9 mouse cellular contexts compared by ENCODE assay signal in the genomic region with DNA sequence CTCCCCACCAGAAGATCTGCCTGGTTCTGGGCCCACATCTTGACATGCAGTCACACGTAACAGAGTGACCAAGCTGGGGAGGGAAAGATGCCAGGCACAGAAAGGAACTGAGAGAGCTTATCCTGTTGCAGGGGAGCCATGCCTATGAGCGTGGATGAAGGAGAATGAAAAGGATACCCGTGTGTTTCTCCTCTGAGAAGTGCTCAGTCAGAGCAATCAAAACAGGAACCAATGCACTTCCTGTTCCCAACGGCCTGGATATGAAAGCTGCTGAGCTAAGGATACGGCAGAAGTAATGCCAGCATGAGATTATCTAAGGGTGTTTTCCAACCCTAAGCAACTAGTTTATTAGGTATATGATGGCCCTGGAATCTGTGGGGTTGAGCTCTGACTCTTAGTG. TPM values are rescaled to one million over a fixed set of nuclear protein-coding genes. Genes with fewer than 3 reads are reported as not detected.
A peak's percentile ranks its signal among the peaks of the same experiment; 100 is the strongest.
DNase-seq lines count a peak whose midpoint lies in the region; ATAC-seq and TF ChIP-seq lines count a peak whose summit lies in the region.
"Had no signal": no experiment of that assay in that cellular context is flagged by ENCODE, and none has a peak within 500 bp of the region (broad histone marks: within the 10 kb centered on the region; RNA-seq: fewer than 3 reads in every experiment).

No protein-coding gene starts in this region.

- peak overlapping the region; percentile 69 for H3K27ac ChIP-seq in kidney, adult 2 months (ENCODE audit: insufficient read depth, low read depth, low read length)
- H3K27ac ChIP-seq in bone marrow, adult 2 months (ENCODE audit: control insufficient read depth, insufficient read depth, low read depth, low read length, poor library complexity): peak overlapping the region; percentile 53
- peak overlapping the region; percentile 76 for H3K27ac ChIP-seq in heart, embryonic 13.5 days (replicated peaks)
- peak overlapping the region; percentile 51 for H3K27ac ChIP-seq in liver, embryonic 16.5 days (ENCODE audit: low read length)
- no peak overlapping the region for H3K27ac ChIP-seq in midbrain, embryonic 13.5 days

- H3K9me3 ChIP-seq in heart, embryonic 13.5 days: no peaks in the 10 kb centered on the region
- H3K9me3 ChIP-seq in liver, embryonic 16.5 days (replicated peaks; ENCODE audit: control insufficient read depth, low read length): no peaks in the 10 kb centered on the region
- H3K9me3 ChIP-seq in midbrain, embryonic 13.5 days: no peaks in the 10 kb centered on the region

- no peak for ATAC-seq in heart, embryonic 13.5 days (ENCODE audit: extremely low read depth, insufficient number of reproducible peaks, low FRiP score, low TSS enrichment)
- peak; percentile 44 for ATAC-seq in liver, embryonic 16.5 days (ENCODE audit: low read depth)
- no peak for ATAC-seq in midbrain, embryonic 13.5 days

- H3K4me3 ChIP-seq in kidney, adult 2 months (ENCODE audit: insufficient read depth, low read depth, low read length): no peak overlapping the region
- H3K4me3 ChIP-seq in bone marrow, adult 2 months (replicated peaks; ENCODE audit: control insufficient read depth, low read depth, low read length): no peak overlapping the region
- H3K4me3 ChIP-seq in heart, embryonic 13.5 days: no peak overlapping the region
- H3K4me3 ChIP-seq in liver, embryonic 16.5 days (ENCODE audit: low read depth, low read length): no peak overlapping the region
- H3K4me3 ChIP-seq in midbrain, embryonic 13.5 days (replicated peaks): no peak overlapping the region

- H3K4me1 ChIP-seq in kidney, adult 2 months (ENCODE audit: control insufficient read depth, insufficient read depth, low read length): peaks cover 2% of the 10 kb centered on the region; the same call in 1 of the 2 replicates
- H3K4me1 ChIP-seq in bone marrow, adult 2 months (ENCODE audit: control insufficient read depth, insufficient read depth, low read length): peaks cover 7% of the 10 kb centered on the region
- H3K4me1 ChIP-seq in heart, embryonic 13.5 days: peaks cover 17% of the 10 kb centered on the region
- H3K4me1 ChIP-seq in liver, embryonic 16.5 days (ENCODE audit: control insufficient read depth, low read depth, low read length): no peaks in the 10 kb centered on the region
- H3K4me1 ChIP-seq in midbrain, embryonic 13.5 days (replicated peaks): no peaks in the 10 kb centered on the region

- peak; percentile 43 for DNase-seq in kidney, adult 2 months
- DNase-seq in kidney, adult 11 months: no peak
- no peak for DNase-seq in urinary bladder, postnatal 4 days (ENCODE audit: low spot score in 2 of 2)
- DNase-seq in cerebellum, adult 8-10 months: no peak
- DNase-seq: adrenal gland, adult 2 months had no signal

- 39% methylated on average over 5 of the region's 5 CpGs for WGBS in kidney, adult 2 months
- 16% methylated on average over 5 of the region's 5 CpGs for WGBS in bone marrow, adult 2 months
- 47% methylated on average over 5 of the region's 5 CpGs for WGBS in heart, embryonic 13.5 days
- WGBS in liver, embryonic 16.5 days (ENCODE audit: insufficient replicate concordance): 32% methylated on average over 5 of the region's 5 CpGs
- WGBS in midbrain, embryonic 13.5 days: 89% methylated on average over 5 of the region's 5 CpGs

- H3K4me2 ChIP-seq in heart, embryonic 13.5 days: no peak overlapping the region
- H3K4me2 ChIP-seq in liver, embryonic 16.5 days (ENCODE audit: low read depth, low read length): no peak overlapping the region
- no peak overlapping the region for H3K4me2 ChIP-seq in midbrain, embryonic 13.5 days (replicated peaks)

- TF ChIP-seq CTCF in kidney, adult 2 months (conservative IDR thresholded peaks at IDR 0.05; ENCODE audit: insufficient read depth, insufficient read length, low read depth, low read length): no peak
- TF ChIP-seq CTCF in bone marrow, adult 2 months (IDR thresholded peaks at IDR 0.05; ENCODE audit: control insufficient read depth, insufficient read depth, low read length): no peak

- TF ChIP-seq POLR2A in kidney, adult 2 months (IDR thresholded peaks at IDR 0.05; ENCODE audit: low read depth, low read length): no peak
- TF ChIP-seq POLR2A in bone marrow, adult 2 months (IDR thresholded peaks at IDR 0.05; ENCODE audit: borderline replicate concordance, control insufficient read depth, low read depth, low read length): no peak

- H3K9ac ChIP-seq in heart, embryonic 13.5 days: no peak overlapping the region; the same call in 1 of the 2 replicates
- H3K9ac ChIP-seq in liver, embryonic 16.5 days (ENCODE audit: low read depth, low read length): no peak overlapping the region
- no peak overlapping the region for H3K9ac ChIP-seq in midbrain, embryonic 13.5 days (replicated peaks)

- peaks cover 5% of the 10 kb centered on the region for H3K36me3 ChIP-seq in kidney, adult 2 months (ENCODE audit: control insufficient read depth, insufficient read depth, low read length)
- H3K36me3 ChIP-seq in heart, embryonic 13.5 days: peaks cover 75% of the 10 kb centered on the region
- H3K36me3 ChIP-seq in liver, embryonic 16.5 days (ENCODE audit: control insufficient read depth, insufficient read depth): peaks cover 69% of the 10 kb centered on the region
- H3K36me3 ChIP-seq in midbrain, embryonic 13.5 days: peaks cover 26% of the 10 kb centered on the region

- no peaks in the 10 kb centered on the region for H3K27me3 ChIP-seq in kidney, adult 2 months (replicated peaks; ENCODE audit: control insufficient read depth, insufficient read depth, low read length)
- H3K27me3 ChIP-seq in heart, embryonic 13.5 days (replicated peaks): no peaks in the 10 kb centered on the region
- H3K27me3 ChIP-seq in liver, embryonic 16.5 days (ENCODE audit: control insufficient read depth, insufficient read depth, low read depth, low read length): no peaks in the 10 kb centered on the region
- no peaks in the 10 kb centered on the region for H3K27me3 ChIP-seq in midbrain, embryonic 13.5 days

RNA-seq across cellular contexts. Expression of a gene that starts 17.2 kb away (rescaled TPM):
- polyA plus RNA-seq in kidney, adult 2 months (2012; rRNA removed): 27.0 and 27.6 TPM in 2 replicates
- 48.3 and 92.4 TPM in 2 replicates for polyA plus RNA-seq in bone marrow, adult 2 months (2011; ENCODE audit: insufficient read depth, insufficient read length, low replicate concordance, missing spikeins)
- polyA plus RNA-seq in heart, embryonic 13.5 days (2015; fragmentation: Nextera tagmentation; extraction: Ambion mirVana): 11.9 and 12.9 TPM in 2 replicates
- polyA plus RNA-seq in liver, embryonic 16.5 days (2015; fragmentation: Nextera tagmentation; extraction: Ambion mirVana): 18.3 and 21.2 TPM in 2 replicates
- 4.1 and 4.8 TPM in 2 replicates for polyA plus RNA-seq in midbrain, embryonic 13.5 days (2015; fragmentation: Nextera tagmentation; extraction: Ambion mirVana)

RNA-seq across cellular contexts. Expression of a gene that starts 20.6 kb away (rescaled TPM):
- 32.5 and 32.6 TPM in 2 replicates for polyA plus RNA-seq in kidney, adult 2 months (2012; rRNA removed)
- polyA plus RNA-seq in bone marrow, adult 2 months (2011; ENCODE audit: insufficient read depth, insufficient read length, low replicate concordance, missing spikeins): 14.4 and 24.5 TPM in 2 replicates
- polyA plus RNA-seq in heart, embryonic 13.5 days (2015; fragmentation: Nextera tagmentation; extraction: Ambion mirVana): 25.0 and 25.6 TPM in 2 replicates
- 3.7 TPM in 2 replicates for polyA plus RNA-seq in liver, embryonic 16.5 days (2015; fragmentation: Nextera tagmentation; extraction: Ambion mirVana)
- polyA plus RNA-seq in midbrain, embryonic 13.5 days (2015; fragmentation: Nextera tagmentation; extraction: Ambion mirVana): 94.8 and 97.2 TPM in 2 replicates

RNA-seq across cellular contexts. Expression of a gene that starts 28.3 kb away (rescaled TPM):
- 0.75 and 1.7 TPM in 2 replicates for polyA plus RNA-seq in kidney, adult 2 months (2012; rRNA removed)
- polyA plus RNA-seq in bone marrow, adult 2 months (2011; ENCODE audit: insufficient read depth, insufficient read length, low replicate concordance, missing spikeins): 0.49 TPM in 1 of 2 replicates, not detected in the other
- 0.05 and 0.17 TPM in 2 replicates for polyA plus RNA-seq in heart, embryonic 13.5 days (2015; fragmentation: Nextera tagmentation; extraction: Ambion mirVana)
- polyA plus RNA-seq in liver, embryonic 16.5 days (2015; fragmentation: Nextera tagmentation; extraction: Ambion mirVana): not detected in 2 replicates
- polyA plus RNA-seq in midbrain, embryonic 13.5 days (2015; fragmentation: Nextera tagmentation; extraction: Ambion mirVana): 36.8 and 51.7 TPM in 2 replicates

RNA-seq across cellular contexts. Expression of a gene that starts 28.3 kb away (rescaled TPM):
- polyA plus RNA-seq in kidney, adult 2 months (2012; rRNA removed): 32.0 and 41.7 TPM in 2 replicates
- 4.2 and 6.3 TPM in 2 replicates for polyA plus RNA-seq in bone marrow, adult 2 months (2011; ENCODE audit: insufficient read depth, insufficient read length, low replicate concordance, missing spikeins)
- polyA plus RNA-seq in heart, embryonic 13.5 days (2015; fragmentation: Nextera tagmentation; extraction: Ambion mirVana): 18.6 and 23.3 TPM in 2 replicates
- polyA plus RNA-seq in liver, embryonic 16.5 days (2015; fragmentation: Nextera tagmentation; extraction: Ambion mirVana): 3.6 and 4.0 TPM in 2 replicates
- polyA plus RNA-seq in midbrain, embryonic 13.5 days (2015; fragmentation: Nextera tagmentation; extraction: Ambion mirVana): 21.4 and 25.3 TPM in 2 replicates

Comparison
In these comparisons a context has a peak if more than half of its experiments do, and no peak if none do; other contexts are left out.
1. RNA of a gene that starts 28.3 kb away (polyA plus RNA-seq): 36.8 to 51.7 TPM in midbrain, embryonic 13.5 days; 0.75 to 1.7 TPM in kidney, adult 2 months, 0.49 TPM in bone marrow, adult 2 months, 0.05 to 0.17 TPM in heart, embryonic 13.5 days and not detected in liver, embryonic 16.5 days; every median in the first group is over 10 times any median in the second.